Mouse (Mus musculus): ENCODE measurements at regions not wholly inside any gene's neighbourhood (a gene's known extent, or its start where the extent isn't known, plus 50 kb on each side); places are given as distances from the start of the nearest gene placed in this dataset.

- TF ChIP-seq MAX (IDR thresholded peaks at IDR 0.05): no peak
- TF ChIP-seq CTCF (IDR thresholded peaks at IDR 0.05; ENCODE audit: control insufficient read depth, insufficient read depth, insufficient read length): no peak
- TF ChIP-seq USF1 (IDR thresholded peaks at IDR 0.05; ENCODE audit: low read depth): no peak
- no peak for TF ChIP-seq CEBPB (IDR thresholded peaks at IDR 0.05; ENCODE audit: low read depth)
- no peak for TF ChIP-seq MYOD1 (IDR thresholded peaks at IDR 0.05; ENCODE audit: control insufficient read depth, insufficient read length, low read depth)
- TF ChIP-seq FOSL1 (IDR thresholded peaks at IDR 0.05; ENCODE audit: insufficient read depth, low read length, poor library complexity, severe bottlenecking): no peak
Observed at GRCm38 (mm10) chr1:105075728-105076127, 280.8 kb downstream of the Rnf152 start.
